Mouse (Mus musculus) megakaryocyte, embryonic 14.5 days (primary cell): ENCODE data around the gene Cadm1. TPM values are rescaled to one million over a fixed set of nuclear protein-coding genes. Genes with fewer than 3 reads are reported as not detected.

Experiments
- H3K27me3 ChIP-seq: replicated peaks from 2 replicates; pipeline ENCODE3; 2012; ENCODE audit warnings: inconsistent platforms
- H3K36me3 ChIP-seq: replicated peaks from 2 replicates; pipeline ENCODE3; 2012; ENCODE audit warnings: low read length, inconsistent platforms, mixed read lengths
- H3K4me1 ChIP-seq: 2 replicates; pipeline ENCODE4 v1.6.1; 2012; ENCODE audit warnings: inconsistent platforms
- H3K4me3 ChIP-seq: replicated peaks from 2 replicates; pipeline ENCODE3; 2012; ENCODE audit warnings: moderate library complexity, mild to moderate bottlenecking, inconsistent platforms
- H3K9me3 ChIP-seq: 2 replicates; pipeline ENCODE4 v1.6.1; 2012; ENCODE audit warnings: inconsistent platforms
- FLI1 ChIP-seq: IDR thresholded peaks from 2 replicates; pipeline ENCODE4 v1.6.1; 2012; ENCODE audit warnings: low read length, inconsistent platforms, mixed read lengths
- GATA1 ChIP-seq: IDR thresholded peaks from 3 replicates; pipeline ENCODE4 v1.6.1; 2012; ENCODE audit warnings: mixed read lengths, low read length, inconsistent platforms, borderline replicate concordance
- polyA plus RNA-seq: library from polyadenylated mRNA; stranded (reverse); fragments of >175 nt; gene quantifications from 2 replicates; pipeline ENCODE4 v1.2.3, GENCODE M21; 2012; ENCODE audit warnings: low replicate concordance; ENCODE audit not compliant: insufficient read depth

The Cadm1 gene
- polyA plus RNA-seq, 1 experiment, result 3.8 TPM

- Histone ChIP-seq H3K9me3 (no peaks in the 10 kb centered on the region), H3K4me3 (no peak overlapping the region), H3K27me3 (no peaks in the 10 kb centered on the region), H3K4me1 (no peaks in the 10 kb centered on the region), H3K36me3 (no peaks in the 10 kb centered on the region)
- no peak for TF ChIP-seq GATA1
- TF ChIP-seq FLI1, result no peak
Measured at GRCm38 (mm10) chr9:47572132-47572531, 42.2 kb downstream of the Cadm1 start.

- Histone ChIP-seq H3K9me3 (no peaks in the 10 kb centered on the region), H3K4me3 (no peak overlapping the region), H3K27me3 (no peaks in the 10 kb centered on the region), H3K36me3 (no peaks in the 10 kb centered on the region), H3K4me1 (no peaks in the 10 kb centered on the region)
- TF ChIP-seq FLI1, result no peak
- no peak for TF ChIP-seq GATA1
Measured at GRCm38 (mm10) chr9:47573456-47573855, 43.5 kb downstream of the Cadm1 start.

- no peak overlapping the region for H3K4me3 ChIP-seq
- no peaks in the 10 kb centered on the region for H3K9me3 ChIP-seq
- no peaks in the 10 kb centered on the region for H3K36me3 ChIP-seq
- TF ChIP-seq FLI1, result no peak
- no peak for TF ChIP-seq GATA1
- no peaks in the 10 kb centered on the region for H3K27me3 ChIP-seq
- no peaks in the 10 kb centered on the region for H3K4me1 ChIP-seq
Measured at GRCm38 (mm10) chr9:47574710-47575414, 44.9 kb downstream of the Cadm1 start.

- TF ChIP-seq GATA1 (no peak), FLI1 (no peak)
- no peaks in the 10 kb centered on the region for H3K4me1 ChIP-seq
- no peaks in the 10 kb centered on the region for H3K27me3 ChIP-seq
- H3K9me3 ChIP-seq, result no peaks in the 10 kb centered on the region
- no peak overlapping the region for H3K4me3 ChIP-seq
- H3K36me3 ChIP-seq, result no peaks in the 10 kb centered on the region
Measured at GRCm38 (mm10) chr9:47575764-47576163, 45.8 kb downstream of the Cadm1 start.

GRCm38 (mm10) chr9:47579464-47579863 lies 49.5 kb downstream of the Cadm1 start:
- Histone ChIP-seq H3K4me1 (no peaks in the 10 kb centered on the region), H3K9me3 (no peaks in the 10 kb centered on the region), H3K4me3 (no peak overlapping the region), H3K27me3 (no peaks in the 10 kb centered on the region), H3K36me3 (no peaks in the 10 kb centered on the region)
- no peak for TF ChIP-seq FLI1
- no peak for TF ChIP-seq GATA1

- no peaks in the 10 kb centered on the region for H3K36me3 ChIP-seq
- no peaks in the 10 kb centered on the region for H3K9me3 ChIP-seq
- H3K4me1 ChIP-seq, result no peaks in the 10 kb centered on the region
- no peak for TF ChIP-seq FLI1
- TF ChIP-seq GATA1, result no peak
- no peaks in the 10 kb centered on the region for H3K27me3 ChIP-seq
- H3K4me3 ChIP-seq, result no peak overlapping the region
Measured at GRCm38 (mm10) chr9:47581576-47582365, 51.8 kb downstream of the Cadm1 start.

- no peak for TF ChIP-seq GATA1
- TF ChIP-seq FLI1, result no peak
- H3K9me3 ChIP-seq, result no peaks in the 10 kb centered on the region
- H3K4me1 ChIP-seq, result no peaks in the 10 kb centered on the region
- no peaks in the 10 kb centered on the region for H3K36me3 ChIP-seq
- no peaks in the 10 kb centered on the region for H3K27me3 ChIP-seq
- H3K4me3 ChIP-seq, result no peak overlapping the region
Measured at GRCm38 (mm10) chr9:47583241-47583640, 53.3 kb downstream of the Cadm1 start.

GRCm38 (mm10) chr9:47586176-47586575 lies 56.2 kb downstream of the Cadm1 start:
- H3K9me3 ChIP-seq, result 0 out of 2 replicates have a peak, but pooled peaks cover 3% of the 10 kb centered on the region
- no peaks in the 10 kb centered on the region for H3K27me3 ChIP-seq
- H3K4me3 ChIP-seq, result no peak overlapping the region
- no peaks in the 10 kb centered on the region for H3K36me3 ChIP-seq
- no peaks in the 10 kb centered on the region for H3K4me1 ChIP-seq
- no peak for TF ChIP-seq GATA1
- no peak for TF ChIP-seq FLI1

- Histone ChIP-seq H3K9me3 (0 out of 2 replicates have a peak, but pooled peaks cover 3% of the 10 kb centered on the region), H3K4me3 (no peak overlapping the region), H3K27me3 (no peaks in the 10 kb centered on the region), H3K36me3 (no peaks in the 10 kb centered on the region), H3K4me1 (no peaks in the 10 kb centered on the region)
- TF ChIP-seq FLI1 (no peak), GATA1 (no peak)
Measured at GRCm38 (mm10) chr9:47586839-47587238, 56.9 kb downstream of the Cadm1 start.

GRCm38 (mm10) chr9:47587577-47588194 lies 57.7 kb downstream of the Cadm1 start:
- TF ChIP-seq GATA1, result no peak
- no peak for TF ChIP-seq FLI1
- no peaks in the 10 kb centered on the region for H3K4me1 ChIP-seq
- 0 out of 2 replicates have a peak, but pooled peaks cover 3% of the 10 kb centered on the region for H3K9me3 ChIP-seq
- H3K4me3 ChIP-seq, result no peak overlapping the region
- H3K27me3 ChIP-seq, result no peaks in the 10 kb centered on the region
- no peaks in the 10 kb centered on the region for H3K36me3 ChIP-seq

GRCm38 (mm10) chr9:47589832-47590231 lies 59.9 kb downstream of the Cadm1 start:
- Histone ChIP-seq H3K4me3 (no peak overlapping the region), H3K36me3 (no peaks in the 10 kb centered on the region), H3K9me3 (0 out of 2 replicates have a peak, but pooled peaks cover 3% of the 10 kb centered on the region), H3K4me1 (no peaks in the 10 kb centered on the region), H3K27me3 (no peaks in the 10 kb centered on the region)
- TF ChIP-seq GATA1 (no peak), FLI1 (no peak)
